Mouse (Mus musculus): ENCODE results near the gene Srsf7.
"Not testable (repeated sequence)": the region's sequence is repeated elsewhere in the genome, so short reads cannot be mapped to it uniquely, and the experiment has no call there.

The Srsf7 gene

DNA sequence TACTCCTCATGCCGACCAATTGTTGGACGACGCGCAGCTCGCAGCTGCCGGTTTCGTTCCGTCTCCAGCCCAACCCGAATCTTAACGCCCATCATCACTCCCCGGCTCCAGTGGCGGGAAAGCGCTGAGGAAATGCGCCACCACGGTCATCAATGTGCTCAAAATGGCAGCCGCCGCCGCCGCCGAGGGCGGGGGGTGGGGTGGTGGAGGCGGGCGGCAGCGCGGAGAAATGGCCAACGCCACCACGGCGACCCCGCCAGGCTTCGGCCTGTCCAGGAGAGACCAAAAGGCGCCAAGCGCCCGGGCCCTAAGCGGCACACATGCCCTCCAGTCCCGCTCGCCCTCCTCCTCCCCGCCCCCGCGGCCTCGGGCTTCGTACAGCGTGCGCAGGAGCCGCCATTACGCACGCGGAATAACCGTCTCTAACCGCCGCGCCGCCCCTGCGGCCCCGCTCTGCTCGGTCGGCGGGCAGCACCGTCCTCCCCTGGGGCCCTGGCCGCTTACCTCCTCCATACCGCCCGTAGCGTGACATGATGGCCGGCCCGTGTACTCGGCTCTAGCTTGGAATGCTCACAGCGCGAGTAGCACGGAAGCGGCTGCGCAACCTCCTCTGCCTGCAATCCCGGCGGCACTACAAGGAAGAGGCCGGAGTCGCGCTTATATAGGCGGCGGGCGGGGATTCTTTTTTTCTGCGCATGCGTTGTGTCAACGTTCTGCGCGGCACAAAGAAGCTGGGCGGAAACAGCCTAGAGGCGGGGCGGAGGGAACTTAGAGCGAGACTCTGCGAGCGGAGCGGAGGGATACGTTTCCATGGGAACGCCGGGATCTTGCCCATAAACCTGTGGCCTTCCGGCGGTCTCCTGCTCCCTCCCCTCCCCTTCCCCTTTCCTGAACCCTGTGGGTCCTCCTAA lies at the start of gene Srsf7, which contains the start of gene Ttc39d:
Gene Srsf7 (minus strand): TSS at position 637 of the 911 bp plus-strand sequence.
Gene Ttc39d (plus strand): TSS at position 790 of the 911 bp plus-strand sequence.
- DNase-seq = peak; percentile 99

DNA sequence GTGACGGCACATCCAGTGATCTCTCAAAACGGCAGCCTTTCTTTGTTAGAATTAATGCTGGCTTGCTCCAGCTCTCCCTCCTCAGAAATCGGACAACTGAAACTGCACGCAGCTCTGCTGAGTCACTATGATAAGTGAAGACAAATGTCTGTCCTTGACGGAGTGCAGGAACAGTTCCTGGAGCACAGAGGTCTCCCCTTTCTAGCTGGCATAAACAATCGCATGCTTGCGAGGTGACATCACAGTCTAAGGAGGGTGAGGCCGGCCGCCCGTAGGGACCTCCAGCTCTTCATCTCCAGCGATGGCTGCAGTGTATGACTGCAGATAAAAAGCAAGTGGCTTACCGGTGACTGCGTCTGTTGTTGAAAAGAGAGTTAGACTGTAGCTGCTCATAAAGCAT lies 48.1 kb upstream of the Srsf7 start:
- DNase-seq = no peak

DNA sequence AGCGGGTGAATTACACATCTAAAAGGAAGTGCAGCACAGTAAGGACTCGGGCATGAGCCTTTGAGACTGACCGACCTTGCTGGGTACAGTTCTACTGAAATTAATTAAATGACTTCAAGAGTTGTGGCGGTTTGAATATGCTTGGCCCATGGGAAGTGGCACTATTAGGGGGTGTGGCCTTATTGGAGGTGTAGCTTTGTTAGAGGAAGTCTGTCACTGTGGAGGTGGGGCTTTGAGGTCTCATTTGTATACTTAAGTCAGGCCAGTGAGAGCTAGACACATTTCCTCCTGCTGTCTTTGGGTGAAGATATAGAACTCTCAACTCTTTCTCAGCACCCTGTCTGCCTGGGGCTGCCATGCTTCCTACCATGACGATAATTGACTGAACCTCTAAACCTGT lies 47.3 kb upstream of the Srsf7 start:
- no peak for DNase-seq

DNA sequence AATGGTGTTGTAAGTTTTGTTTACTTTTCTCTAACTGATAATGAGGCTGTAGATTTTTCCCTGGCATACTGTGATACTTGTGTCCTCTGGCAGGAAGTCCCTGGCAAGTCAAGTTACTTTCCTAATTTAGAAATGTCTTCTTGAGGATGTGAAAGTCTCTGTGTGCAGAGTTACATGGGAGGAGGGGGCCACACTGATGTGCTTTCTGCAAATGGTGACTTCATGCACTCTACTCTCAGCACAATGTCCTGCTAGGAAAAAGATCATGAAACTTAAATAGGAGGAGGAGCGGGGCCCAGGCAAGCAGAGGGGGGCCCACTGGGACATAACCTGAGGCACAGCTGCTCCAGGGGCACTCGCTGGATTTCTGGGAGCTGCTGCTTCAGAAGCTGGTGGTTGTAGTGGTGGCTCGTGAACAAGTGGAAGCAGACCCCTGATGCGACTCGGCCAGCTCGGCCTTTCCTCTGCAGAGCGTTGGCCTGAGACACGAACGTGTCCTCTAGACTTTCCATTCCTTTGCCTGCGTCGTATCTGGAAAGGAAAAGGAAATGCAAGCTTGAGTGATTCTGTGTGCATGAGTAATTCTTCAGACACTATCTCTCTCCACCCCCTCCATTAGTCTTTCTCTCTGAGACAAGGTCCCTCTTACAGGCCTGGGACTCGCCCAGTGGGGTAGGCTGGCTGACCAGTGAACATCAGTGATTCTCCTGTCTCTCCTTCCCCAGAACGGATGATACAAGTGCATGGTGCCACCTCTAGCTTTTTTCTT lies 45.8 kb upstream of the Srsf7 start:
- DNase-seq = no peak

DNA sequence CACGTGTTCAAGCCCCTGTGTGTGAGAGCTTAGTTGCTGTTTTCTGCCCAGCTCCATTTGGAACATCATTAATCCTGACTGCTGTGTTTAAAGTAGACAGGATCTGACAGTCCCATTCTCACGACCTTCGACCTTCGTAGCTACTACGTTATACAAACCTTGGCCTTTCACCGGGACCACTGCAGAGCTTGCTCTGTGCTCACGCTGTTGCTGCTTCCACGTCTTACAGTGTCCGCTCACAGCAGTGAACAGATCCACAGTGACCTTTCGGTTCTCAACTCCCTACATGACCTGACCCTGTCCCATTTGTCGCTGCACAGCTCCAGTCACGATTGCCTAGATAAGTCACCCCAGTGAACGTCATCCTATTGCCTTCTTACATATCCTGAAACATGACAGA lies 36.0 kb upstream of the Srsf7 start:
- no peak for DNase-seq

DNA sequence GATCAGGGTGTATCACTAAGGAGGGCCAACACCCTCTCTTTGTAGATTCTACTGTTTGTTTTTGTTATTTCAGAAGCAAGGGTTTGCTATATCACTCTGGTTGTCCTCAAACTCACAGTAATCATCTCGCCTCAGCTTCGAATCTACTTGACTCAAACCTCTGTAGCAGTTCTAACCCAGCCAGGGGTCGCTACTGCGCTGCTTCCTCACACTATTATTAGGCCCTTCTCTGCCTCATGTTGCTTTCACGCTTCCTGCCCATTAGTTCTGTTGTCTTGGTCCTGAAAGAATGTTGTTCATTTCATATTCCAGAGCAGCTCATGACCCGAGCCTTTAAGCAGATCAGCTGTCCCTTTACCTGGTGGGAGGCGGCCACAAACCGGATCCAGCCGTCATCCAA lies 34.5 kb upstream of the Srsf7 start:
- DNase-seq = no peak

DNA sequence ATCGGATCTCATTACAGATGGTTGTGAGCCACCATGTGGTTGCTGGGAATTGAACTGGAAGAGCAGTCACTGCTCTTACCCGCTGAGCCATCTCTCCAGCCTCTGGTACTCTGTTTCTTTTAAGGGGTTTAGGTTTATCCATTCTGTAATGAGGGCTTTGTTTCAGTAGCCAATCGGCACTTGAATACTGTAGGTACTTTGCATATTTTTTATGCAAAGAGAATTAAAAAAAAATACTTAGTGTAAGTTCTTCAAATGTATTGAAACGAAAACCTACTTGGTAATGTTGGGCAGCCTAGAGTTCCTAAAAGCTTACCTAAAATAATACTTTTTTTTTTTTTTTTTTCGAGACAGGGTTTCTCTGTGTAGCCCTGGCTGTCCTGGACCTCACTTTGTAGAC lies 30.4 kb upstream of the Srsf7 start:
- no peak for DNase-seq

DNA sequence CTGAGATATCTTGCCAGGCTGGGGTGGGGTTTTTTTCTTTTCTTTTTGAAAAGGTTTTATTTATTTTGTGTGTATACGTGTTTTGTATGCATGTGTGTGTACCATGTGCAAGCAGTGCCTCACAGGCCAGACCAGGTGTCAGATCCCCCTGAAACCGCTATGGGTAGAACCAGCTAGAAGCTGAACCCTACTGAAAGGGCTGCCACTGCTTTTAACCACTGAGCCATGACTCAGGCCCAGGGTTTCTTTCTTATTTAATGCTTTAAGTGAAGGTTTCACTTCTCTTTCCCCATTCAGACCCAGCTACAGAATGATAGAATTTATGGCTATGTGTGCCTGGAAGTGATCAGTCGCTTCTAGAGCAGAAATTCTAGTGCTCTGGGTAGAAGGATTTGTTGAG lies 29.7 kb upstream of the Srsf7 start:
- no peak for DNase-seq

DNA sequence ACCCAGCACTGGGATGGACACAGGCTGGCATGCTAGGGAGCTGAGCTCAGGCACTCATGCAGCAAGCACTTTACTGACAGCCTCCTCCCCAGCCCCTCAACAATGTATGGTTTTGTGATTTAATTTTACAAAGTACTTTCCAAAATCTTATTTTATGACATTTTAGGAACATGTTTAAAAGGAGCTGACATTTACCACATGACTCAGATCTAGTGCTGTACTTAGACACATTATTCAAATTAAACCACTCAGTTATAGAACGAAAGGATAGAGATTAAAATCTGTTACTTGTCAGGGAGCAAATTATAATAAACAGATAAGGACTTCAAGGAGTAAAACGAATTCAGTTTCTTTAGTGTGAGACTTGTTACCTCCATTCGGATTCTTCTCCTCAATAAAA lies 28.4 kb upstream of the Srsf7 start:
- DNase-seq = no peak

DNA sequence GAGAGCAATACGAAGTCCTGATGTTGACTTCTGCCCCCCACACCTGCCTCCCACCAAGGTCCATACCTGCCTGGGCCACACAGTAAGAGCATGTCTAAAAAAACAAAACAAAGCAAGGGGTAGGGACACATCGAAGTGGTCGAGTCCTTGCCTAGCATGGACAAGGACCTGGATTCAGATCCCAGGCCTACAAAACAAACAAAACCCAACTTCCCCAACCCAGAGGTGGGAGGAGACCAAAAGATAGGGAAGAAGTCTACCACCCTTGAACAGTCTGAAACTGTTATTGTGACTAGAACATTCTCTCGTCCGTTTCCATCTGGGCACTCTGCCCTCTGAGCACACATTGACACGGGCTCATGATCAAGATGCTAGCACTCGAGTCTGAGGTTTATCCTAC lies 27.3 kb upstream of the Srsf7 start:
- no peak for DNase-seq

DNA sequence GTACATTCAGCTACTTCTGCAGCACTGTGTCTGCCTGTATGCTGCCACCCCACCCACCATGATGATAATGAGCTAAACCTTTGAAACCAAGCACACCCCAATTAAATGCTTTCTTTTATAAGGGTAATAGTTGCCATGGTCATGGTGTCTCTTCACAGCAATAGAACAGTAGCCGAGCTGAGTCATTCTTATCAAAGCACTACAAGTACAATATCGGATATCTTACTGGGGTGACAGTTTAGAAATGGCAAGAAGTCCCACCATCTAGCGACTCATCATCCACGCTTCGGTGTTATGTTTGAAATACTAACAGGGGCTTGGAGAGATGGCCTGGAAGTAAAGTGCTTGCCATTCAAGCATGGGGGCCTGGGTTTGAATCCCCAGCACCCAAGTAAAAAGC lies 26.7 kb upstream of the Srsf7 start:
- no peak for DNase-seq

DNA sequence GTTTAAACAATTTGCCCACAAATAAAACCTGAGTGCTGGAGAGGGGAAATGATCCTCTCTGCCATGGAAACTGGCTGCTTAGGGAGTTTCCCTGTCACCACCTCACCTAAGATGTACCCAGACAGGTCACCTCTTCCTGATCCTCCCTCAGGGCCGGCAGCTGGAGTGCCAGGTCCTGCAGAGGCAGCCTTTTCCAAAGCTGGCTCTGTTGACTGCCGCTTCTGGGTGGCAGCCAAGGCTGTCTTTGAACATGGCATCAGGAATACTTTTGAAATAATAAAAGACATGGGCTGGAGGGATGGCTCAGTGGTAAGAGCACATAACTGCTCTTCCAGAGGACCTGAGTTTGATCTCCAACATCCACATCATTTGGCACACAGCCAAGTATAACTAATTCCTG lies 22.3 kb upstream of the Srsf7 start:
- DNase-seq = no peak

DNA sequence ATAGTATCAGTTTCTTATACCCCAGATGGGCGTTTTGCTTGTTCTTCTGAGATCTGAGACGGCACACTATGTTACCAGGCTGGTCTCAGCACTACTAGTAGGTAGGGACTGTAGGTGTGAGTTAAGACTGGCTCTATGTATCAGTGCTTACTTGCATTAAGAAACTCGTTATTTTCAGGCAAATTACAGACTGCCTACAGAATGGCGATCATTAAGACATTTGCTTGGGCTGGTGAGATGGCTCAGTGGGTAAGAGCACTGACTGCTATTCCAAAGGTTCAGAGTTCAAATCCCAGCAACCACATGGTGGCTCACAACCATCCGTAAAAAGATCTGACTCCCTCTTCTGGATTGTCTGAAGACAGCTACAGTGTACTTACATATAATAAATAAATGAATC lies 18.0 kb upstream of the Srsf7 start:
- DNase-seq = not testable (repeated sequence)

DNA sequence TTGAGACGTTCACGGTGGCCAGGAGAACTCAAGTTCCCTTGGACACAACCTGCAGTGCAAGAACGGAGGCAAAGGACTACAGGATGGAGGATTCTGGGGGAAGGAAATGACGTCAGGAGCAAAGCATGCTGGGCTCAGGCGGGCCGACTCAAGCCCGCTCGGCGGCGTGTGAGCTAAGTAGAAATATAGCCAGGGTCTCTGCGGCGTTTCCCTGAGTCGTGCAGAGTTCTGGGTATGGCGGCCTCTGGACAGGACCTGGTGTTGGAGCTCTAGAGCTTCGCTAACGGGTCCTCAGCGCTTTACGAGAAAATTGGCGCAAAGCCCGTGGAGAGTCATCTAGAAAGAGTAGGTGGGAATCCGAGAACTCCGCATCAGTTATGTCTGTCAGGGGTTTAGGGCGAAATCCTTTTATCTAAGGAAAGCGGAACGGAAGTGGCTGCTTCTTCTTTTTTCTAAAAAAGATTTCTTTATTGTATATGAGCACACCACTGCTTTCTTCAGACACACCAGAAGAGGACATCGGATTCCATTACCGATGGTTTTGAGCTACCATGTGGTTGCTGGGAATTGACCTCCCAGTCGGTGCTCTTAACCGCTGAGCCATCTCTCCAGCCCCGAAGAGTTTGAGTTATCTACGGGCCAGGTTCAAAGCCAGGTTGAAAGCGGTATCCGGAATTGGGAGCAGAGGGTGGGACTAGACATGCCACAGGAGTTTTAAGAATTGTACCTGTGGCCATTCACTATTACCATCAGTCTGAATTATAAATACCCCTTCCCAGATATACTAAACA lies 17.4 kb upstream of the Srsf7 start, which contains the start of gene Gemin6:
Gene Gemin6 (plus strand): TSS at position 116 of the 791 bp plus-strand sequence.
- peak; percentile 81 for DNase-seq

DNA sequence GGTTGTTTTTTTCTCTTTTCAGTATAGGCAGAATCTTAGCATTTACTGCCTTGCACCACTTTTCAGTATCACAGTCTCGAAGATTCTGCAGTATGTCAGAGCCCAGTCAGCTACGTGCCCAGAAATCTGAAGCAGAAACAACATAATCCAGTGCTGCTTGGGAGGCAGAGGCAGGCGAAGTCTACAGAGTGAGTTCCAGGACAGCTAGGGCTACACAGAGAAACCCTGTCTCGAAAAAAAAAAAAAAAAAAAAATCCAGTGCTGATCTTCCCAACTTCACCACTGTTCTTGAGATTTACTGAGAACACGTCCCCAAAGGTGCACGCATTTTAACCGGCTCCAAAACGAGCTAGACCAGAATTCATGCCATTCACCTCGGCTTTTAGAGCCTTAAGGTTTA lies 16.7 kb upstream of the Srsf7 start:
- no peak for DNase-seq

DNA sequence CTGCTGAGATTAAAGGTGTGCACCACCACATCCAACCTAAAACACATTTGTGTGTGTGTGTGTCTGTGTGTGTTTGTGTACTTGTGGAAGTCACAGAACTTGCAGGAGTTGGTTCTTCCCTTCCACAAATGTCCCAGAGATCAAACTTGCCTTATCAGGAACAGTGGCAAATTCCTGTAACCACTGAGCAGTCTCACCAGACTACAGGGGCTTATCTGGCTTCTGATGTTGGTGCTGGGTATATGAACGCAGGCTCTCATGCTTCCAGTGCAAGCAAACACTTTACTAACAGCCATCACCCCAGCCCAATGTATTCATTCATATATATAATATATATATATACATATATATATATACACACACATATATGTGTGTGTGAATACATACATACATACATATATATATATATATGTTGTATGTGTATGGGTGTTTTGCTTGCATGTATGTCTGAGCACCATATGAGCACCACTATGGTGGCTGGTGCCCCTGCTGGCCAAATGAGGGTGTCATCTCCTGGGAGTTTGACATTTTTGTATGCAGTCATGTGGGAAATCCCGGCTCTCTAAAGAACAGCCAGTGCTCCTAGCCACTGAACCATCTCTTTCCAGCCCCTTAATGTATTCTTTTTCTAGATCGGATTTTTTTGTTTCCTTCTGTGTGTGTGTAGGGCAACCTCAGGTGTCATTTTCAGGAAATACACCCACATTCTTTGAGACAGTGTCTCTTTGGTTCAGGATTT lies 15.0 kb upstream of the Srsf7 start:
- no peak for DNase-seq

DNA sequence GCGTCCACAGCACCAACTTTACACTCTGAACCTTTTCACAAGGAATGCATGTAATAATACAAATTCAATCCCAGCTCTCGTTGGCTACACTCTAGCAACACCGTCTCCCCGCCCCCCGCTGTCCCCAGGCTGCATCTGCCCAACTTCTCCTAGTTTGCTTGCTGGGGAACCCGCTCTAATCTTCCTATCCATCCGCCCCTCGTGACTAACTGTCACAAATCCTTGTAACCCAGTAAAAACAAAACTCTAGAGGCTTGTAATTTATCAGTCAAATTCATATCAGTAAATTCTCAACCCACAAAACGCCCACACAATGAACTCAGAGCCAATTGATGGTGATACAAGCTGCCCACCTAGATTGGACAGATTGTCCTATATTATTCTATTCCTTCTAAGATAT lies 14.1 kb upstream of the Srsf7 start:
- DNase-seq = no peak

DNA sequence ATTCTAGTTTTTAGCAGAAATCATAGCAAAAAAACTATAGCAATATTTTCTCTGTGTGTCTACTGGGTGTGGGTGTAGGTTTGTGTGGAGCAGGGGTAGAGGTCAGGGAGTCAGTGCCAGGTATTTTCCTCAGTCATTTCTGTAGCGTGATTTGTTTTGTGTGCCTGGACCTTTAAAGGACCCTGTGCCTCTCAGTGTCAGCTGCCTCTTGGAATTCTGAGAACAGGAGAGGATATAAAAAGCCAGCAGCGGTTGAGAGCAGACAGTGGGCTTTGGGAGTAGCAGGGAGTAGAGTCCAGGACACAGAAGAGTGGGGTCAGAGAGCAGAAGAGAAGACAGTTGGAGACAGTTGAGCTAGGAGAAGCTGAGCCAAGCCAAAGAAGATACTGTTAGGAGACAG lies 13.0 kb upstream of the Srsf7 start:
- no peak for DNase-seq

DNA sequence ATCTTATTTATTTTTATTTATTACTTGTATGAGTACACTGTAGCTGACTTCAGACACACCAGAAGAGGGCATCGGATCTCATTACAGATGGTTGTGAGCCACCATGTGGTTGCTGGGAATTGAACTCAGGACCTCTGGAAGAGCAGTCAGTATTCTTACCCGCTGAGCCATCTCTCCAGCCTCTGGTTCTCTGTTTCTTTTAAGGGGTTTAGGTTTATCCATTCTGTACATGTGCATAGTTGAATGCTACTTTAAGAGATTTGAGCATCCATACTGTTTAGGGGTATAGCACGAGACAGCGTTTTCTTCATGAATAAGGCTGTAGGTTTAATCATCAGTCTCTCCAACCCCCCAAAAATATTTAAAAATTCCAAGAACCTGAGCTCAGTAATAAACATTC lies 6.9 kb upstream of the Srsf7 start:
- not testable (repeated sequence) for DNase-seq

DNA sequence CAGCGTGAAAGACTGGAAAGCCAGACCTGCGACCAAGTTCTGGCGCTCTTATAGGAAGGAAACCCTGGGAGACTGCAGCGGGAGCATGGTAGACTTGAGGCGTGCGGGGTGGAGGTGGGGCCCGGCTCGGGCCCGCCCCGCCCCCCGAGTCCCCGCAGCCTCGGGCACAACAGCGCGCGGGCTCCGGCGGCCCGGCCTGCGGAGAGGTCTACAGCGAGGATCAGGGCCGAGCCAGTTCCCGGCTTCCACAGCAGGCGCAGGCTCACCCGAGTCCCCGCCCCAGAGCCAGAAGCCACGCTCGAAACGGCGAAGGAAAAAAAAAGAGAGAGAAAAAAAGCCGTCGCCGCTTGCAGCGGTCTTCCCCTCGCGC lies 821 bp downstream of the Srsf7 start:
- no peak for DNase-seq

DNA sequence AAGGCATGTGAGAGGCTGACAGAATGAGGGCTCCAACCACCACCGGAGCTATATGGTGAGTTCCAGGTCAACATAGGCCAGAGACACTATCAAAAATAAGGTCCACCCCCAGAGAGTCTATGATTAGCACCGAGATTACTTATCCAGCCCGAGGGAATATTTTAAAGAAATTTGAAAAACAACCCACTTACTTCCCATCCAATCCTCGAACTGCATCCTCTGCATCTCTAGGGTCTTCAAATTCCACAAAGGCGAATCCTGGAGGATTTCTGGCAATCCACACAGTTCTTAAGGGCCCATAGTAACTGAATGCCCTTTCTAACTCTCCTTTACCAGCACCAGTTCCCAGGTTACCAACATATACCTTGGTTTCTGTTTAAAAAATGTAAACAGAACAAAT lies 1.4 kb downstream of the Srsf7 start:
- DNase-seq = no peak

DNA sequence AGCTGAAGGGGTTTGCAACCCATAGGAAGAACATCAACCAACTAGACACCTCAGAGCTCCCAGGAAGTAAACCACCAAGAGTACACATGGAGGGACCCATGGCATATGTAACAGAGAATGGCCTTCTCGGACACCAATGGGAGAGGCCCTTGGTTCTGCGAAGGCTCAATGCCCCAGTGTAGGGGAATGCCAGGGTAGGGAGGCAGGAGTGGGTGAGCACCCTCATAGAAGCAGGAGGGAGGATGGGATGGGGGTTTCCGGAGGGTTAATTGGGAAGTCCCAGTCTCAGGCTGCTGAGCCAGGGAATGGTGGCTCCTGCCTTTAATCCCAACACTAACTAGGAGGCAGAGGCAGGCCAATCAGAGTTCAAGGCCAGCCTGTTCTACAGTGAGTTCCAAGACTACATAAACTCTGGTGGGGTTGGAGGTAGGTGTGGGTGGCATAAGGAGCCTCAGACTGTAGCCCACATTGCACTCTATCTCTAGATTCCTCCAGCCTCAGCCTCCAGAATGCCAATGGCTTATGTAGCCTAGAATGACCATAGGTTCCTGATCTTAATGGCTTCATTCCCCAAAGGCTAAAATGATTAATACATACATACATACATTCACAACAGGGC lies 7.8 kb downstream of the Srsf7 start:
- DNase-seq = no peak

Measured in cerebellum, adult 8-10 months (tissue).